Mouse (Mus musculus) large intestine, adult 2 months (tissue): Measurements from ENCODE around the gene Adad2. TPM values are rescaled to one million over a fixed set of nuclear protein-coding genes. Genes with fewer than 3 reads are reported as not detected.

Experiments
- DNase-seq: peaks from one replicate; pipeline ENCODE4 v3.0.0-alpha.2; 2012; ENCODE audit warnings: low read depth, low spot score
- WGBS: fragments of 180-500 bp; shearing (Covaris S2); methylation state at CpG from one replicate; pipeline ENCODE4 v1.1.7; 2018; 5-methylcytosine and 5-hydroxymethylcytosine counted together
- polyA plus RNA-seq: library from polyadenylated mRNA; depleted of rRNA; stranded (reverse); fragments of >200 nt; gene quantifications from 2 replicates; pipeline ENCODE4 v1.2.3, GENCODE M21; 2012

Gene Adad2
- polyA plus RNA-seq, 1 experiment: 0.12 TPM

GRCm38 (mm10) chr8:119615096-119615495 lies 2.5 kb downstream of the Adad2 start:
- 85% methylated on average over 14 of the region's 14 CpGs for WGBS
- DNase-seq: no peak

GRCm38 (mm10) chr8:119616358-119616757 lies 3.8 kb downstream of the Adad2 start:
- 80% methylated on average over 7 of the region's 7 CpGs for WGBS
- DNase-seq: no peak

GRCm38 (mm10) chr8:119616811-119617210 lies 4.3 kb downstream of the Adad2 start:
- no peak for DNase-seq
- 80% methylated on average over 4 of the region's 4 CpGs for WGBS

GRCm38 (mm10) chr8:119617586-119617985 lies 5.0 kb downstream of the Adad2 start:
- 72% methylated on average over 5 of the region's 5 CpGs for WGBS
- no peak for DNase-seq

GRCm38 (mm10) chr8:119618887-119619286 lies 6.3 kb downstream of the Adad2 start:
- DNase-seq: no peak
- 75% methylated on average over 5 of the region's 5 CpGs for WGBS

GRCm38 (mm10) chr8:119620116-119620840 lies 7.7 kb downstream of the Adad2 start:
- DNase-seq: no peak
- WGBS: 77% methylated on average over 6 of the region's 6 CpGs

GRCm38 (mm10) chr8:119620848-119621465 lies 8.4 kb downstream of the Adad2 start:
- DNase-seq: no peak
- 77% methylated on average over 14 of the region's 14 CpGs for WGBS

- no peak for DNase-seq
- WGBS: 73% methylated on average over 4 of the region's 4 CpGs
These were observed 10.0 kb downstream of the Adad2 start for GRCm38 (mm10) chr8:119622555-119622954.

- DNase-seq: no peak
- 89% methylated on average over 8 of the region's 8 CpGs for WGBS
These were observed 10.5 kb downstream of the Adad2 start for GRCm38 (mm10) chr8:119623061-119623460.

GRCm38 (mm10) chr8:119623744-119624143 lies 11.2 kb downstream of the Adad2 start:
- no peak for DNase-seq
- WGBS: 52% methylated on average over 1 of the region's 1 CpGs

- DNase-seq: no peak
- WGBS: 94% methylated on average over 7 of the region's 7 CpGs
These were observed 12.4 kb downstream of the Adad2 start for GRCm38 (mm10) chr8:119624916-119625315.

GRCm38 (mm10) chr8:119625788-119626187 lies 13.2 kb downstream of the Adad2 start:
- whole genome bisulfite sequencing: 90% methylated on average over 22 of the region's 22 CpGs
- no peak for DNase-seq

- 95% methylated on average over 7 of the region's 7 CpGs for whole genome bisulfite sequencing
- DNase-seq: no peak
These were observed 14.7 kb downstream of the Adad2 start for GRCm38 (mm10) chr8:119627199-119627598.

- DNase-seq: peak; percentile 45
- 55% methylated on average over 10 of the region's 10 CpGs for WGBS
These were observed 15.2 kb downstream of the Adad2 start for GRCm38 (mm10) chr8:119627613-119628359.

GRCm38 (mm10) chr8:119630841-119631240 lies 18.3 kb downstream of the Adad2 start:
- WGBS: 60% methylated on average over 3 of the region's 3 CpGs
- no peak for DNase-seq

GRCm38 (mm10) chr8:119632246-119632645 lies 19.7 kb downstream of the Adad2 start:
- DNase-seq: no peak
- 74% methylated on average over 9 of the region's 9 CpGs for WGBS

GRCm38 (mm10) chr8:119632909-119633308 lies 20.4 kb downstream of the Adad2 start:
- WGBS: 70% methylated on average over 29 of the region's 29 CpGs
- no peak for DNase-seq

GRCm38 (mm10) chr8:119634616-119635336 lies 22.2 kb downstream of the Adad2 start:
- no peak for DNase-seq
- WGBS: 63% methylated on average over 14 of the region's 14 CpGs

- no peak for DNase-seq
- WGBS: 54% methylated on average over 6 of the region's 6 CpGs
These were observed 22.8 kb downstream of the Adad2 start, which contains the start of gene Kcng4 for GRCm38 (mm10) chr8:119635378-119635777. Gene Kcng4, minus strand, starts transcription at chr8:119635680.

GRCm38 (mm10) chr8:119635958-119636357 lies 23.4 kb downstream of the Adad2 start:
- WGBS: 61% methylated on average over 2 of the region's 2 CpGs
- no peak for DNase-seq
